Mouse (Mus musculus) granulocyte monocyte progenitor cell, adult 5-6 weeks (primary cell): Measurements from ENCODE around the gene Rft1. TPM values are rescaled to one million over a fixed set of nuclear protein-coding genes. Genes with fewer than 3 reads are reported as not detected.

Experiments used
- ATAC-seq: replicated peaks from 2 replicates; pipeline ENCODE4 v1.8.0; 2016; ENCODE audit warnings: mild to moderate bottlenecking, moderate TSS enrichment, inconsistent platforms; ENCODE audit not compliant: poor library complexity, severe bottlenecking
- total RNA-seq, 2 experiments: library from RNA; stranded (forward) in 1 of 2; stranded (reverse) in 1 of 2; fragments of 200-712, 200-1000 nt in 1 of 2; fragments of >200 nt in 1 of 2; fragmentation: Nextera tagmentation in 1 of 2; gene quantifications; 2 replicates each; pipeline ENCODE4 v1.2.3; 2014 to 2017

Gene Rft1
- 16.7 and 20.4 TPM in 2 replicates for total RNA-seq (2014; fragmentation: Nextera tagmentation)
- total RNA-seq (2017), result 16.9 and 21.4 TPM in 2 replicates

DNA sequence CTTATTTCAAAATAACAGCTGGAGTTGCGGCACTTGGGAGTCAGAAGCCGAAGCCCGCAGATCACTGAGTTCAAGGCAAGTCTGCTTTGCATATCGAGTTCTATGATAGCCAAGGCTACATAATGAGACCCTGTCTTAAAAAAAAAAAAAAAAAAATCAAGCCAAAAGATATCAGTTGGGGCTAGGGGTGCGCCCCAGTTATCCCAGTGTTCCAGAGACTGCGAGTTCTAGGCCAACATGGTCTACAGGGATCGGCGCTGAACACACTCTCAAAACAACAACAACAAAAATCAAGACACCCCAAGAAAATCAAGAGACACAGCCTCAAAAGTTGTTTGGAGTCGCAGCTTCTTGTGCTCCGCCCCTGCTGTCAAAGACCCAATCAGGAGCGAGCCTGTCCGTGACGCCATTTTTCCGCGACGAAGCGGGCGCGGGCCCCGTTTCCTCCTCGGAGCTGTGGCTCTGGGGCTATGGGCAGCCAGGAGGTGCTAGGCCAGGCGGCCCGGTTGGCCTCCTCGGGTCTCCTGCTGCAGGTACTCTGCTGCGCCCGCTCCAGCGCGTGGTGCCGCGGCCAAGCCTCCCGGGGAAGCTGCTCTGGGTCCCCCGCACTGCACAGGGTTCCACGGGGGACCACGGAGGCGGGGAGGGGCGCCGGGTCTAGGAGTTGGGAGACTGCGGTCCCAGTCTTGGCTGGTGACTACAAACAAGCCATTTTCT, at the start of gene Rft1:
TSS of gene Rft1 (plus strand) at position 418 of the 717 bp plus-strand sequence.
- ATAC-seq, result peak; percentile 84

DNA sequence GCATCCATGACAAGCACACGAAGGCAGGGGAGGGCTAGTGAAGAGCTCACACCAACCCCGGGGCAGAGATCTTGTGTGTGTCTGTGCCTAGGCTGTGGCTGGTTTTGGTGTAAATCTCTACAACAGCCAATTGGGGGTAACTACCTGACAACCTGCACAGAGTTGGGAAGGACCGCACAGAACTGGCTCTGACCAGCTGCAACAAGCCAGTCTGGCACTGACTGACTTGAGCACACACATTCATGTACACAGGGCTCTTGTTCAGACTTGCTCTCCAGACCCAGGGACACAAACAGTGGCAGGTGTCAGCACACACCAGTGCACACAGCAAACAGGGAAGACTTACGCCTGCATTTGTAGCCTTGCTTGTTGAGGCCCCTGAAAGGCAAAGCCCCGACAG, 47.3 kb upstream of the Rft1 start:
- no peak for ATAC-seq

DNA sequence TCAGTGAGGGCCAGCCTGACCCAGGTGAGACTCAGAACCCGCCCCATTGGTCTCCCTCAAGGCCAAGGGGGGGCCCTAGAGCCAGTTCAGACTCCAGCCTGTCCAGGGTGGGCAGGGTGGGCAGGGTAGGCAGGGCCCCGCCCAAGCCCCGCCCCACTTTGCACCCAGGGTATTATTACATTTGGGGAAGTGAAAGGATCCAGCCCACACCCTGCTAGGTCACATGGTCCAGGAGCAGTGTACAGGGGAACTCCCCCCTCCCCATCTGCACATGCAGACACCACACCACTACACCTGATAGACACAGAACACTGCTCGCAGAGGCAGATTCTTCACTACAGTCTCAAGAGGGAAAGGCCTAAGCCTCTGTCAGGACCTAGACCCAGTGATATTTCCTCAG, 46.5 kb upstream of the Rft1 start:
- ATAC-seq, result peak; percentile 73

GRCm38 (mm10) chr14:30608176-30608575, 46.0 kb upstream of the Rft1 start:
- ATAC-seq, result no peak

DNA sequence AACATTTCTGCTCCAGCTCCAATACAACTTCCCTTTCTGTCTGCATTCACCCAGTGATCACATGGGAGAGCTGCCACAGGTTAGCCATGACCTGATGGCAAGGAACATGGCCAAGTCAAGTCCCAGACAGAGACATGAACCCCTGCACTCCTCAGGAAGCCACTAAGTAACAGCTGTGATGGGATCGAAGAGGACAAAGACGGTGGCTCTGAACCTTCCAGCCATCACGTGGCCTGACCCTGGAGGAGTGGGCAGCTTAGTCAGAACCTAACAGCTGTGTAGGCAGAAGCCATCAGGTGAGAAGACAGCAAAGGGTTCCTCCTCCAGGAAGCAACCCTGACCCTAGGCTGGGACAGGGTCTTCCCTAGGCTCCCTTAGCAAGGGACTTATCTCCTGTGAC, 44.7 kb upstream of the Rft1 start:
- ATAC-seq, result no peak

- ATAC-seq, result no peak
Observed at GRCm38 (mm10) chr14:30610304-30610703, 43.9 kb upstream of the Rft1 start.

DNA sequence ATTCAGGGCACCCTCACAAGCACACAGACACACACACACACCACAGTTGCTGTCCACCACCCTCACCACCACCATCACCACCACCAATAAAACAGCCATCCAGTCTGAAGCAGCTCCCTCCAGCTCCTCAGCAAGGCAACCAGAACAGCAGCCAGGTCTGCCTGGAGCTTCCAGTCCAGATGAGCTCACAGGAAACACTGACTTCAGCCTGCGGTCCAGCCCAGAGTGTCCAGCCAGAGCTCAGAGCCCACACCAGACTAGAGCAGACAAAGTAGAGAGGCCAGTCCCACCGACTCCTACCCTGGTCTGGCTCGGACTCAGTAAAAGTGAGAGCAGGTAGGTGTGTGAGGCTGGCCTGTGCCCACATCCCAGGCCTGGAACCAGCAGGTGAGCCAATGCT, 43.2 kb upstream of the Rft1 start:
- ATAC-seq, result no peak

- ATAC-seq, result peak; percentile 63
Observed at GRCm38 (mm10) chr14:30612523-30612922, 41.6 kb upstream of the Rft1 start.

GRCm38 (mm10) chr14:30612962-30613715, 41.0 kb upstream of the Rft1 start:
- no peak for ATAC-seq

- peak; percentile 50 for ATAC-seq
Observed at GRCm38 (mm10) chr14:30616751-30617150, 37.4 kb upstream of the Rft1 start.

- ATAC-seq, result peak; percentile 25
Observed at GRCm38 (mm10) chr14:30618746-30619275, 35.3 kb upstream of the Rft1 start.

GRCm38 (mm10) chr14:30619982-30620578, 34.1 kb upstream of the Rft1 start:
- ATAC-seq, result peak; percentile 71

DNA sequence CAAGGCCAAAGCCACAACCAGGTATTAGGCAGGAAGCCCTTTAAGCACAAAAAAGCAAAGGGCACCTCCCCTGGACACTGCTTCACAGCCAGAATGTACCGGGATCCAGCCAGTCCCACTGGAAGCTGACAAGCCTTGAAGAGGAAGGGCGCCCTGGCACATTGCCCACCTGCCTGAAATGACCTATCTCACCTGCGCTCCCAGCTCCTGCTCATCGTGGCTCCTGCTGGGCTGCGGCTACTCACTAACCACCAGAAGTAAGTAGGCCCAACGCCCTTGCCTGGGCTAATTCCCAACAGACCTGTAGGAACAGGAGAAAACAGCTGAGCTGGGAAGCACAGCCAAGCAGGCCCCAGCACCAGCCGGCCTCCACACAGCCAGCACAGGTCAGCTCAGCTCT, 32.0 kb upstream of the Rft1 start:
- ATAC-seq, result no peak

- no peak for ATAC-seq
Observed at GRCm38 (mm10) chr14:30622556-30622955, 31.6 kb upstream of the Rft1 start.

GRCm38 (mm10) chr14:30624277-30624721, 29.9 kb upstream of the Rft1 start:
- ATAC-seq, result 0 out of 2 replicates have a peak, but pooled peaks have one; percentile 5

- peak; percentile 10 for ATAC-seq
Observed at GRCm38 (mm10) chr14:30625131-30625807, 28.9 kb upstream of the Rft1 start.

GRCm38 (mm10) chr14:30625856-30626726, 28.1 kb upstream of the Rft1 start, which contains the start of gene Prkcd:
TSS of gene Prkcd (minus strand) at chr14:30626210.
- ATAC-seq, result peak; percentile 46

DNA sequence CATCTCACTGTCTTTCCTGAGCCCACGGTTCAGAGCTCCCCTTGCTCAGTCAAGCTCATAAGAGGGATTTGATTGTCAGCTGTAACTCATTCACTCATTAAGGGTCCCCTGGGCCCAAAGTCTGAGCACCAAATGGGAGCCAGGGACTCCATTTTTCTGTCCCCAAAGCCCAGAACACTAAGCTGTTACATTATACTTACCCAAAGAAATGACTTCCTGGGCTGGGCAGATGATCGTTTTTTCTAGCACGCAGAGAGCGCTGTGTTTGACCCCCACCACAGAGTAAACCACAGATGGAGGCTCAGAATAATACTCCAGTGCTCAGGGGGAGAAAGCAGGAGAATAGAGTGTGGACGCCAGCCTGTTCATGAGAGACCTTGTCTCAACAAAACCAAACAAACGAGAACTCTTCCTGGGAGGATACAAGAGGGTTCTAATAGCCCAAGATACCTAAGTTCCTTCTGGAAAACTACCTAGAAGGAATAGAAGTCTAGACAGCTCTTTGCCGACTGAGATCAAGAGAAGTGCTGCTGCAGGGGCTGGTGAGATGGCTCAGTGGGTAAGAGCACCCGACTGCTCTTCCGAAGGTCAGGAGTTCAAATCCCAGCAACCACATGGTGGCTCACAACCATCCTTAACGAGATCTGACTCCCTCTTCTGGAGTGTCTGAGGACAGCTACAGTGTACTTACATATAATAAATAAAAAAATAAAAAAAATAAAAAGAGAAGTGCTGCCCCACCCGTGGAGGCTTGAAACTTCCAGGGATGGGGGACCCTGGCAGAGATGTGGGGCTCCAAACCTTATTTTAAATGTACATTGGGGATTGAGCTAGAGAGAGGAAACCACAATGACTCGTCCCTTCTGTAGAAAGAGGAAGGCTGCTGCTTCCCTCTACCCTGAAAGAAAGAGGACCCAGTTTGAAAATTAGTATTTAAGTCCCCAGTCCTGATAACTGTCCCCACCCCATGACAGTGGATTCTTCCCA, 27.1 kb upstream of the Rft1 start:
- ATAC-seq, result peak; percentile 54
